Comparison of ENCODE assay signal across 23 mouse cellular contexts in genomic region chr10:83590801-83591200, GRCm38 (mm10). TPM values are rescaled to one million over a fixed set of nuclear protein-coding genes. Genes with fewer than 3 reads are reported as not detected.
"Had no signal": no experiment of that assay in that cellular context is flagged by ENCODE, and none has a peak within 500 bp of the region (broad histone marks: within the 10 kb centered on the region; RNA-seq: fewer than 3 reads in every experiment).

No protein-coding gene starts in this region.

- H3K9ac ChIP-seq: limb, embryonic 12.5 days; limb, embryonic 15.5 days; liver, embryonic 14.5 days; liver, postnatal 0 days; lung, embryonic 14.5 days; midbrain, embryonic 13.5 days; neural tube, embryonic 12.5 days; neural tube, embryonic 15.5 days had no signal

- DNase-seq: kidney, postnatal 14 days; kidney, postnatal 4 days; left cerebral cortex, postnatal 4 days; liver, postnatal 0 days; lung, embryonic 14.5 days; right cerebral cortex, adult 18-20 months; right cerebral cortex, postnatal 14 days; right cerebral cortex, postnatal 4 days; thymus, adult 2 months; thymus, postnatal 14 days; thymus, postnatal 4 days had no signal

- ATAC-seq: liver, postnatal 0 days; lung, postnatal 0 days; midbrain, embryonic 13.5 days; midbrain, embryonic 16.5 days had no signal

- H3K27me3 ChIP-seq: limb, embryonic 12.5 days; limb, embryonic 15.5 days; midbrain, embryonic 13.5 days; neural tube, embryonic 12.5 days; neural tube, embryonic 15.5 days had no signal

- H3K4me1 ChIP-seq: limb, embryonic 12.5 days; limb, embryonic 15.5 days; midbrain, embryonic 13.5 days; neural tube, embryonic 12.5 days; neural tube, embryonic 15.5 days had no signal

- H3K4me2 ChIP-seq: limb, embryonic 12.5 days; limb, embryonic 15.5 days; liver, embryonic 11.5 days; lung, embryonic 14.5 days; midbrain, embryonic 13.5 days; neural tube, embryonic 12.5 days; neural tube, embryonic 15.5 days had no signal

- H3K27ac ChIP-seq: limb, embryonic 12.5 days; limb, embryonic 15.5 days; liver, embryonic 14.5 days; macrophage; midbrain, embryonic 13.5 days; neural tube, embryonic 12.5 days; neural tube, embryonic 15.5 days; stomach, postnatal 0 days had no signal

- H3K9me3 ChIP-seq: limb, embryonic 12.5 days; limb, embryonic 15.5 days; midbrain, embryonic 13.5 days; neural tube, embryonic 12.5 days; neural tube, embryonic 15.5 days had no signal

- H3K4me3 ChIP-seq: limb, embryonic 12.5 days; limb, embryonic 15.5 days; midbrain, embryonic 13.5 days; neural tube, embryonic 12.5 days; neural tube, embryonic 15.5 days had no signal

RNA-seq across cellular contexts. Expression of gene Aldh1l2, which starts 56.9 kb away (rescaled TPM):
- total RNA-seq: megakaryocyte, adult 5-6 weeks had no signal
- polyA plus RNA-seq: macrophage had no signal
